ENCODE assay signal across 18 mouse cellular contexts in the genomic region with DNA sequence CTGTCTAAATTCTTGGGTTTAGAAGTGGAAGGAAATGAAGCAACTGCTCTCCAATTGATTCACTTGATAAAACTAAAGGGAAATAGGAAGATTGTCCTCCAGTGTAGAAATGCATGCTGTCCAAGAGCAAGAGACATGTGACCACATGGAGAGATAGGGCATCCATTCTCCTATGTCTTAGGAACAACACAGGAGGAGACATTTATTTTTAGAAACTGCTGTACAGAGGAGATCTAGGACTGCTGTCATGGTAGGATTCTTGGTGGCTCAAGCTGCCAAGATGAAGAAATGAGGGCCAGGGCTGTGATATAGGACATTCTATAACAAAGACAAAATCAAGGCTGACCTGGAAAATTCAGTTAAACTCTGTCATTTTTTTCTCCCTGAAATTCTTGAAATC.
"Had no signal": no experiment of that assay in that cellular context is flagged by ENCODE, and none has a peak within 500 bp of the region (broad histone marks: within the 10 kb centered on the region; RNA-seq: fewer than 3 reads in every experiment).

No protein-coding gene starts in this region.

- ATAC-seq: liver, postnatal 0 days; midbrain, embryonic 16.5 days had no signal

- H3K27ac ChIP-seq: kidney, embryonic 15.5 days; limb, embryonic 10.5 days; liver, embryonic 13.5 days; lung, embryonic 15.5 days; midbrain, embryonic 12.5 days; neural tube, embryonic 13.5 days; stomach, embryonic 15.5 days had no signal

- DNase-seq: kidney, adult 2 months; kidney, postnatal 14 days; layer of hippocampus, postnatal 36 days; liver, embryonic 13.5 days; liver, postnatal 0 days; lung, postnatal 14 days; retina, postnatal 1 day; right cerebral cortex, postnatal 4 days; spleen, adult 18-20 months; thymus, adult 2 months; thymus, postnatal 25 days had no signal

- H3K4me3 ChIP-seq: kidney, embryonic 15.5 days; limb, embryonic 10.5 days; liver, embryonic 13.5 days; lung, embryonic 15.5 days; midbrain, embryonic 12.5 days; neural tube, embryonic 13.5 days; stomach, embryonic 15.5 days had no signal
